Mouse (Mus musculus) stomach, adult 2 months (tissue): ENCODE results near the gene Gm8653. TPM values are rescaled to one million over a fixed set of nuclear protein-coding genes. Genes with fewer than 3 reads are reported as not detected.

Experiments used
- polyA plus RNA-seq: library from polyadenylated mRNA; depleted of rRNA; stranded (reverse); fragments of >200 nt; gene quantifications from 2 replicates; pipeline ENCODE4 v1.2.3, GENCODE M21; 2012; rRNA removed

Gm8653 gene
- not detected in 2 replicates for polyA plus RNA-seq

DNA sequence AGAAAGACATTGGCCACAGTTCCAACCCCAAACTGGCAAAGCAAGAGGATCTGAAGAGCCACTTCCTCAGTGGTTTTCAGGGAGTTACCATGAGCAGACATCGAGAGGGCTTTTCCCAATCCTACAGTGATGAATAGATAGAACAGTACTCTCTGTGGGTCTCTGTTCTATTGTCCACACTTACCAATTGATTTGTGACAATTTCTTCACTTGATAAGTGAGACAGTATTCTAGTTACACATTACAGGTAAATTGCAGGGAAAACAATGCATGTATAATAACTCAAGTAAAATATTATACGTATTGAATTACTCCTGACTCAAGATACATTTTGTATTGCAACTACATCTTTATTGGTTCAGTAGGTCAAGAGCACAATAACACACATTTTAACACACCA is at the start of gene Gm8653:
Gene Gm8653, minus strand, starts transcription at position 101 of the 400 bp plus-strand sequence.

DNA sequence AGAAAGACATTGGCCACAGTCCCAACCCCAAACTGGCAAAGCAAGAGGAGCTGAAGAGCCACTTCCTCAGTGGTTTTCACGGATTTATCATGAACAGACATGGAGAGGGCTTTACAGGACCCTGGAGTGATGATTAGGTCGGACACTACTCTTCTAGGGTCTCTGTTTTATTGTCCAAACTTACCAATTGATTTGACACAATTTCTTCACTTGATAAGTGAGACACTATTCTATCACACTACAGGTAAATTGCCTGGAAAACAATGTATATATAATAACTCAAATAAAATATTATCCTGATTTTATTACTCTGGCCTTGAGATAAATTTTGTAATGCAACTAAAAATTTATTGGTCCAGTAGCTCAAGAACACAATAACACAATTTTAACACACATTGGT is 28.3 kb upstream of the Gm8653 start, which contains the start of gene Gm8453:
Gene Gm8453, minus strand, starts transcription at position 101 of the 400 bp plus-strand sequence.

DNA sequence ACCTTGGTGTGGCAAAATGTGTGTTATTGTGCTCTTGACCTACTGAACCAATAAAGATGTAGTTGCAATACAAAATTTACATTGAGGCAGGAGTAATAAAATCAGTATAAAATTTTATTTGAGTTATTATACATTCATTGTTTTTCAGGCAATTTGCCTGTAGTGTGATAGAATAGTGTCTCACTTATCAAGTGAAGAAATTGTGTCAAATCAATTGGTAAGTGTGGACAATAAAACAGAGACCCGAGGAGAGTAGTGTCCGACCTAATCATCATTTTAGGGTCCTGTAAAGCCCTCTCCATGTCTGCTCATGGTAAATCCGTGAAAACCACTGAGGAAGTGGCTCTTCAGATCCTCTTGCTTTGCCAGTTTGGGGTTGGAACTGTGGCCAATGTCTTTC is 12.0 kb downstream of the Gm8653 start, which contains the start of gene Vmn1r143:
Gene Vmn1r143, plus strand, starts transcription at position 301 of the 400 bp plus-strand sequence.

DNA sequence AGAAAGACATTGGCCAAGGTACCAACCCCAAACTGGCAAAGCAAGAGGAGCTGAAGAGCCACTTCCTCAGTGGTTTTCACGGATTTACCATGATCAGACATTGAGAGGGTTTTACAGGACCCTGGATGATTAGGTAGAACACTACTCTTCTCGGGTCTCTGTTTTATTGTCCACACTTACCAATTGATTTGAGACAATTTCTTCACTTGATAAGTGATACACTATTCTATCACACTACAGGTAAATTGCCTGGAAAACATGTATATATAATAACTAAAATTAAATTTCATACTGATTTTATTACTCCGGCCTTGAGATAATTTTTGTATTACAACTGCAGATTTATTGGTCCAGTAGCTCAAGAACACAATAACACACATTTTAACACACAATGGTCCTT is 37.1 kb downstream of the Gm8653 start, which contains the start of gene Vmn1r142:
Gene Vmn1r142, minus strand, starts transcription at position 101 of the 400 bp plus-strand sequence.

Other genes starting within 250 kb of the Gm8653 start
- not detected in 2 replicates for gene Vmn1r137, start 206.7 kb downstream of the Gm8653 start, polyA plus RNA-seq
- not detected in 2 replicates for gene Vmn1r138, start 172.4 kb downstream of the Gm8653 start, polyA plus RNA-seq
- not detected in 2 replicates for gene Gm6176, start 145.0 kb downstream of the Gm8653 start, polyA plus RNA-seq
- gene Vmn1r139, start 132.2 kb downstream of the Gm8653 start, polyA plus RNA-seq, result not detected in 2 replicates
- gene Gm16451, start 83.0 kb downstream of the Gm8653 start, polyA plus RNA-seq, result not detected in 2 replicates
- gene Gm10666, start 66.5 kb downstream of the Gm8653 start, polyA plus RNA-seq, result not detected in 2 replicates
- gene Vmn1r142, start 37.2 kb downstream of the Gm8653 start, polyA plus RNA-seq, result not detected in 2 replicates
- gene Vmn1r143, start 11.9 kb downstream of the Gm8653 start, polyA plus RNA-seq, result not detected in 2 replicates
- not detected in 2 replicates for gene Gm8453, start 28.2 kb upstream of the Gm8653 start, polyA plus RNA-seq
- not detected in 2 replicates for gene Gm4187, start 128.5 kb upstream of the Gm8653 start, polyA plus RNA-seq
- gene Gm8660, start 169.8 kb upstream of the Gm8653 start, polyA plus RNA-seq, result not detected in 2 replicates
- gene Vmn1r148, start 212.3 kb upstream of the Gm8653 start, polyA plus RNA-seq, result not detected in 2 replicates
- gene Vmn1r149, start 237.0 kb upstream of the Gm8653 start, polyA plus RNA-seq, result not detected in 2 replicates